Mouse (Mus musculus): ENCODE data around the gene Dcaf7. TPM values are rescaled to one million over a fixed set of nuclear protein-coding genes. Genes with fewer than 3 reads are reported as not detected.
"Not testable (repeated sequence)": the region's sequence is repeated elsewhere in the genome, so short reads cannot be mapped to it uniquely, and the experiment has no call there.

The Dcaf7 gene
- total RNA-seq, 2 experiments from 2014 or later: 25.9 to 26.1 TPM

DNA sequence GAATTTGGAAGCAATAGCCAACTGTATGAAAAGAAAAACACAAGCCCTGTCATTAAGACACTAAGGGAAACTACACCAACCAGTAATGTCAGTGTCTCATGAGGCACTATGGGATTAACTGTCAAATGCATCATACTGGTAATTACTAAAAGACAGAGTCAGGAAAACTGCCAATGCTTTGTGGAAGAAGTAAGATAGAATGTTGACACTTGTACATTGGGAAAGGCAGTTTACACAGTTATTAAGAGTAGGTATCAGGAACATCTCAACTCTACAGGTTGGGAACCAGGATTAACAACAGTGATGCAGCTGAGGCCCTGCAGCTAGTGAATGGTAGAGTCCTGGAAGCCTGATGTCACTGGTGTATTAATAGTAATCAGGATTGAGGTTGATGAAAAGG, 7.7 kb downstream of the Dcaf7 start:
- DNase-seq: no peak

DNA sequence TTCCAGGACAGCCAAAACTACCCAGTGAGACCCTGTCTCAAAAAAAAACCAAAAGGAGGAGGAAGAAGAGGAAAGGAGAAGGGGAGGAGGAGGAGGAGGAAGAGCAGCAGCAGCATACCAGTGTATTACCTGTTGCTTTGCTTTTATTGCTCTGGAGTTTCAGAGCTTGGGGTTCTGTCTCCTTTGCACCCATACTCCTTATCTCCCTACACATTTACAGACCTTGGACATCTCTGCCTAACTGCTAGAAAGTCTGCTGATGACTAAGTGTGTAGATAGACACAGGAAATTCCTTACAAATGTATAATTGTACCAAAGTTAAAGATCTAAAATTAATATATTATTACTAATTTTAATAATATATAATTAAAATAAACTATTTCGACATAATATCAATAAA, 8.6 kb downstream of the Dcaf7 start:
- no peak for DNase-seq

DNA sequence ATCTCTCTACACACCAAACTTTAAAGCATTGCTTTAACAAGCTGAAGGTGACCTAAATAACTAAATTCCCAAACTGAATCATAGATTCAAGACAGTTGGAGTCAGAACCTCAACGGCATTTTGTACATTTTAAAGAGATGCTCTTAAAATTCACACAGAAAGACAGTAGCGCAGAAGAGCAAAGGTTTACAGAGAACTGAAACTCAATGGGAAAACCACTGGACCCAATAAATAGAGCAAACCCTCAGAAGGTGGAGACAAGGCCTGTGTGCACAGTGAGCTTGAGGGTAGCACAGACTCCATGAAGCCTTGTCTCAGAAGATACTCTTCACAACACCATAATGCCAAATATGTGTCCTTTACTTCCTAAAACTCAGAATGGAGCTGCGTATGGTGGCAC, 9.1 kb downstream of the Dcaf7 start:
- no peak for DNase-seq

DNA sequence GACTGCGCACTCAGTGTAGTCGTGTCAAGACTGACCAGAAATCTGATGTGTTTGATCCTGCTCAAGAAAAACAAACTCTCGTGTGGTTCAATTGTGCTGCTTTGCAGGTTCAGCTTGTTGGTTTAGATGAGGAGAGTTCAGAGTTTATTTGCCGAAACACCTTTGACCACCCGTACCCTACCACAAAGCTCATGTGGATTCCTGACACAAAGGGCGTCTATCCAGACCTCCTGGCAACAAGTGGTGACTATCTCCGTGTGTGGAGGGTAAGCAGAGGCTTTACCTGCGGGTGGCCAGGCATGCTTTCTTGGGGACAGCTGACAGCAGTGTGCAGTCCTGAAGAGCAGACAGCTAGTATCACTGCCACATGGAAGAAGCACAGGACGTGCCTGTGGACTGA, 9.9 kb downstream of the Dcaf7 start:
- no peak for DNase-seq

DNA sequence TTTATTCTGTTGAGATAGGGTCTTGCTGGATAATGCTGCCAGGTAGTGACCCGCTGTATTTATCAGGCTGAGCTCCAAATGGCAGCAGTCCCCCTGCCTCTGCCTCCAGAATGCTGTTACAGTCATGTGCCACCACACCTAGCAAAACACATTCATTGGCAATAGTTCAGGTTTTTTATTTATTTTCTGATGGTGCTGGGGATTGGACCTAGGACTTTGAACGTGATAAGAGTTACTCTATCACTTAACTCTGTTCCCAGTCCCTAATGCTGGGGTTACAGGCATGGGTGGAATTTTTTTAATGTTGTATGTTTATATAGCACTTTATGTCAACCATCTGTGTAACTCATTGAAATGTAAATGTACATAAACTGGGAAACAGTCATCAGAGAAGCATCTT, 17.2 kb downstream of the Dcaf7 start:
- no peak for DNase-seq

DNA sequence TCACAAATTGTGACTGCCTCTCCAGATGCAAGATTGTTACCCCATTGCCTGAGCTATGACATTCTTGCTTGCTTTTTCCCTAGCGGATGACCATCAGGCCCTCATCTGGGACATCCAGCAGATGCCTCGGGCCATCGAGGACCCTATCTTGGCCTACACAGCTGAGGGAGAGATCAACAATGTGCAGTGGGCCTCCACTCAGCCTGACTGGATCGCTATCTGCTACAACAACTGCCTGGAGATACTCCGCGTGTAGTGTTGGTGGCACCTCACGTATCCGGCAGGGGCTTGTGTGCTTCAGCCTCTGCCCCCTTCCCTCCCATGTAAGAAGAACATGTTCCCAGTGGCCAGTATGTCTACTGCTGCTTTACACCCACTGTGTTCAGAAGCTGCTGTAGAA, 17.9 kb downstream of the Dcaf7 start:
- no peak for DNase-seq

DNA sequence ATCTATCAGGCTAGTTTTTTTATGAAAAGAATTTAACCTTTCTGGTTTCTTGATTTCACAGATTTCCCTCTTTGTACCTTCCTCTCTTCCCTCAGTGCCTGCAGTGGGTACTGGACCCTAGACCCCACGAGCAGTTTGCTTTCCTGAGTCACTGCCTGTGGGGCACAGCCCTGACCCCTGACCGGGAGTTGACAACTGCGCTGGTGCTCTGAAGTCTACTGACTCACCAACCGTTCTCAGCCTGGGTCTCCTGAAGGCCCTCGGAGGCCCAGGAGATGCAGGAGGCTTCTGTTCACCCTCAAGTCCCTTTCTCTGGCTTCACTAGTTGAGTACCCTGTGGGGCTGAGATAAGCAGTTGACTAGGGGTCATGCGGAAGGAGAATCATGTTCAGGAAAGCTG, 18.7 kb downstream of the Dcaf7 start:
- no peak for DNase-seq

DNA sequence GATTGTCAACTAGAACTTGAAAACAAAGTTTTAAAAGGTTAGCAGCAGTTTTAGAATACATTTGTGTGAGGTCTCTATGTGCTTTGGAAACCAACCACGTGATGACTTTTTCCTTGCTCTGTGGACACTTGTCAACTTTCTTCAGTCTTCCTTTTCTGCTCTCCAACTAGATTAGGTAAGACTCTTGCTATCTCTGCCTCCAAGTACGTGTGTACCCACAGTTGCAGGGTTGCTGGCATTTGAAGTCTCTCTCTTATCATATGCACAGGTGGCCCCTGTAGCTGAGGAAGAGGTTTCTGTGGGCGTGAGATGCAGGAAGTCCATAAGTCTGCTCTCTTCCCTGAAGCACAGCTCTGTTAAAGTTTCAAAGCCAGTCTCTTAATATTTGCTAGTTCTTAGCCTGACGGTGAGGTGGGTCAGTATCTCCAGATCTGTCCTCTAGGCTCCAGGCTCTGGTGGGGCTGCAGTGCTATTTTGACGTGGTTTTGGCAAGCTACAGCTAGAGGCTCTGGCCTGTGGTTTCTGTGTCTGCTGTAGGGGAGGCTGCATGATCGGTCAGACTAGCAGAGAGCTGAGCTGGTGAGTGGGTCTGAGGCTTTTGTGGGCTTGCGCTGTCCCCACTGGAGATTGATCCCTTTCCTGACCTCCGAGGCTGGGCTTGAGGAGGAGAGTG, 20.3 kb downstream of the Dcaf7 start:
- DNase-seq: no peak

DNA sequence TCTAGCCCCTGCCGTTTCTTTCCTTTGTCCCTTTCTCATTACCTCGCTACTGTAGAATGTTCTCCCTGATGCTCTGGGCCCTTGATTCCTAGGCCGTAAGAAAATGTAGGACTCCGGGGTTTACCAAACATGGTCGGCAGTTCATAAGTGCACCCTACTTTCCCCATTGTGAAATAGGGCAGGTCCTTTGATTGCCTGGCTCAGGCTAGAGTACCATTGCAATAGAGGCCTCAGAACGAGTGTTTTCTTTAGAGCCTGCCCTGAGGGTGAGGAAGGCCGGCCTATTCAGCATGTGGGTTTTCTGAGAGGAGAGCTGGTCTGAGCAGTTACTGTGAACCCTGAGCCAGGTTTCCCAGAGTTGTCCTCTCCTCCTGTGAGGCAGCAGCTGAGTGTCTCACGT, 21.3 kb downstream of the Dcaf7 start:
- DNase-seq: no peak

DNA sequence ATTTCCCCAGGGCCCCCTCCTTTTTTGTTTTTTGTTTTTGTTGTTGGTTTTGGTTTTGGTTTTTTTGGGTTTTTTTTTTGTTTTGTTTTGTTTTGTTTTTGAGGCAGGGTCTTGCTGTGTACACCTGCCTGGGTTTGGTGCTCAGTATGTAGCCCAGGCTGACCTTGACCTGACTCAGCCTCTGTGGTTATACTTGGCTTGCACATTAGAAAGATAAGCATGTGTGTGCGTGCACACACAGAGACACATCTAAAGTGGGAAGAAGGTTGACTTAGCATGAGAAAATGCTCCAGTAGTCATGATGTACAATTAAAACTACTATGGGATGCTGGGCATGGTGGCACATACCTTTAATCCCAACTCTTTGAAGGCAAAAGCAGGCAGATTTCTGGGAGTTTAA, 23.9 kb downstream of the Dcaf7 start:
- DNase-seq: no peak

DNA sequence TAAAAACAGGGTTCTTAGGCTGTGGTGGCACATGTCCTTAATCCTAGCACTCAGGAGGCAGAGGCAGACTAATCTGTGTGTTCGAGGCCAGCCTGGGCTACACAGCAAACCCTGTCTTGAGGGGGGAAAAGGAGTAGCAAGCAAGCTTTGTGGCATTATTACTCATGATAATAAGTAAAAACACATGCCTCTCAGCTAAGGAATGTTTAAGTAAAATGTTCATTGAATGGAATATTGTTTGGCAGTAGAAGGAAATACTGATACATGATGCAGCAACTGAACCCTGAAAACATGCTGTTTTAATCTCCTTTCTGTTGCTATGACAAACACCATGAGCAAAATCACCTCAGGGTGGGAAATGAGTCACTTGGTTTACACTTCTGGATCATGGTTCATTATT, 24.6 kb downstream of the Dcaf7 start:
- DNase-seq: no peak

DNA sequence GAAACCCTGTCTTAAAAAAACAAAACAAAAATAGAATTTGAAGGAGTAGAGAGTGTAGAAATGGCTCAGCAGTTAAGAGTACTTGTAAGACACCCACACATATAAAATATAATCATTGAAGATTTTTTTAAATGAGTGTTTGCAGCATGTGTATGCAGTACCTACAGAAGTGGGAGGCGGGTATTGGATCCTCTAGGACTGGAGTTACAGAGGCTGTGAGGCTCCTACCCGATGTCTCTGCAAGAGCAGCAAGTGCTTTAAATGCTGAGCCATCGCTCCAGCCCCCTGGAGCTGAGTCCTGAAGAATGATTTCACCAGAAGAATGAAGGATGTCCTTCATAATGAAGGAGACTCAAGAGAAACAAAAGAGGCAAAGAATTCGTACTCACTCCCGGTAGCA, 27.1 kb downstream of the Dcaf7 start:
- no peak for DNase-seq

DNA sequence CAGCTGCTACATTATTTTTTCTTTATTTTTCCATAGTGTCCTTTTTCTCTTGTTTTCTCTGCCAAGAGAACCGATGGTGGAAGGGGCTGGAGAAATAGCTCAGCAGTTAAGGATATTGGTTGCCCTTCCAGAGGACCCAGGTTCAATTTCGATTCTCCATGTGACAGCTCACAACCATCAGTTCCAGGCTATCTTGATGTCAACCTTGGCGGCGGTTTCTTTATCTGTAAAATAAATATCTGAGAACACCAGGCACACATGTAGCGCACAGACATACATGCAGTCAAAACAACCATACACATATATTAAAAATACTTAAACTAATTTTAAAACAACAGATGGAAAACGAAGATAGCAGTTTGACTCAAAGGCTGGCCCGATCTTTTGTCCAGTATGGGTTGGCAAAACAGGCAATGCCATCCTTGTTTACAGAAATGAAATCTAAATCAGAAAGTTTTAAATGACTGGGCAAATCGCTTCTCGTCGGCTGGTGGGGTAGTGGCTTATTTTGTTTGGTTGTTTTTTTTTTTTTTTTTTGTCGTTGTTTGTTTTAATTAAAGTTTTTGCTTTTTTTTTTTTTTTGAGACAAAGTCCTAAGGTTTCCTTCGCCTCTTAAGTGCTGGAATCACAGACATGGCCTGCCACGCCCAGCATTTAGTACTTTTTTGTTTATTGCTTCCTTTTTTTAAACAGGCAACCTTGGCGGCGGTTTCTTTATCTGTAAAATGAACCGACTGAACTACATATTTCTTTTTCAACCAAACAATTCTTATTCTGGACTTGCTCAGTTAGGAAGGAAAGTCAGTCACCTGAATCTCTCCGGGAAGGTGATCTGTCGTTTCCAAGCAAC, 28.6 kb downstream of the Dcaf7 start:
- DNase-seq: no peak

DNA sequence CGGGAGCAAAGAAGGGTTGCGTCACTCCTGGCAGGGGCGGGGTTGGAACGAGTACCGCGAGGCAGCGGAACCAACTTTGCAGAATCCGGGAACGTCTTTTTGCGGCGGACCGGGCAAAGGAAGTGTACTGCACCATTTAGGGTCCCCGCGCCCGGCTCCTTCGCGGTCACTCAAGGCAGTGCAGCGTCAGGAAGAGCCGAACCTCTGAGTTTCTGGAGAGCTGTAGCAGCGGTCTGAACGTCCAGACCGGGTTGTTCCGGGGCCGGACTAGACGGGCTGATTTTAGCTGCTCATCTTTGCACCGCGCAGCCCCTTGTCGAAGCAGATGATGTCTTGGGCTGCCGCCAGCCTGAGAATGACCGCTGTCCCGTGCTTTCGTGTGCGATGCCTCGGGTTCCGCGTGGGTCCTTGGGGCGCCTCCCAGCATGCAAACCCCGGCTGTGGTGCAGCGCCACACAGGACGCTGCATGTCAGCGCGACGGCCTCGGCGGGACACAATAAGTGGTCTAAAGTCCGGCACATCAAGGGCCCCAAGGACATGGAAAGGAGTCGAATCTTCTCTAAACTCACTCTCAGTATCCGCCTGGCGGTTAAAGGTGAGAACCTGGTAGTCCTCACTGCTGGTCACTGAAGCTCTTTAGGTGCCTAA, 29.4 kb downstream of the Dcaf7 start, which contains the start of gene Taco1:
Taco1 (plus strand) TSS at position 139 of the 649 bp plus-strand sequence.
- peak; percentile 90 for DNase-seq

DNA sequence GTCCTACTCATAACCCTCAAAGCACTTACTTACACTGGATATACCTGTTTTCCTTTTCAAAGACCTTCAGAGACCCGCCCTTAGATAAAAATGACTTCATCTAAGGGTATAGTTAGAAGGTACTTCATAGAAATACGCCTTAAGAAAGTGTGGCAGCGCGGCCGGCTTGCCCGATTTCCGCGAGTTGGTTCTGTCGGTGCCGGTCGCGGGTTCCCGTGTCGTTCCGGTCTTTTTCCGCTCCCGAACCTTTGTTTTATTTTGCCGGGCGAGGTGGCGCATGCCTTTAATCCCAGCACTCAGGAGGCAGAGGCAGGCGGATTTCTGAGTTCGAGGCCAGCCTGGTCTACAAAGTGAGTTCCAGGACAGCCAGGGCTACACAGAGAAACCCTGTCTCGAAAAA, 29.9 kb downstream of the Dcaf7 start:
- not testable (repeated sequence) for DNase-seq

DNA sequence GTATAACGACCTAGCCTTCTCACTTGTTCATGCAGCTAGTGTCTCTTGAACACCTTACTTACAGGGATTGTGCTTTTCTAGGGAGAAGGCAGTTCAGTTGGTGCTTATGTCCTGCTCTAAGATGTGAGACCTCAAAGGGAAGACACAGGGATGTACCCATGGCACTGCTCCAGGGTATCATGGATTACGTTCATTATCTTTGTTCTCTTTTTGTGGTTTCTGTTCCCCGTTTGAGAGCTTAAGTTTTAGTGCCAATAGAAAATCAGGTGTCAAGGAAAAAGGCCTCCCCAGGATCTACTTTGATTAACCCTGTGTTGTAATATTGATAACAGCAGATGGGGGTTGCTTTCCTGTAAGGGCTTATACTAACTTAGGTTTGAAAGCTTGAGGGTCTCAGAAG, 37.1 kb downstream of the Dcaf7 start:
- DNase-seq: no peak

DNA sequence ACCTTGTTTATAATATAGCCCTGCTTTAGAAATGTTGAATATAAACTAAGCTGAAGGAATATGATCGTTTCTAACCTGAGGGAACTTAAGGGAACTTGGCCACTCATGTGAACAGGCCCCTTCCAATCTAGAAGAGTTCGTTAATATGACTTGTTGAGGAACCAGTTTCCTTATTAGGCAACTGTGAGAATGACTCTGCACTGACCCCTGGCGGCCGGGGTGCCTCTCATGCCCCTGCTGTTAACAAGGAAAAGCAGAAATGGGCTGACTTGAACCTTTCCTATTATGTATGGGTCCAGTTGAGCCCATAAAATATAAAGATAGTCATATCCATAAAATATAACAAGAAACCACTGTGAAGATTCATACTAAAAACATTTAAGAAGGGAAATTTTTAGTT, 39.6 kb downstream of the Dcaf7 start:
- DNase-seq: peak; percentile 23

DNA sequence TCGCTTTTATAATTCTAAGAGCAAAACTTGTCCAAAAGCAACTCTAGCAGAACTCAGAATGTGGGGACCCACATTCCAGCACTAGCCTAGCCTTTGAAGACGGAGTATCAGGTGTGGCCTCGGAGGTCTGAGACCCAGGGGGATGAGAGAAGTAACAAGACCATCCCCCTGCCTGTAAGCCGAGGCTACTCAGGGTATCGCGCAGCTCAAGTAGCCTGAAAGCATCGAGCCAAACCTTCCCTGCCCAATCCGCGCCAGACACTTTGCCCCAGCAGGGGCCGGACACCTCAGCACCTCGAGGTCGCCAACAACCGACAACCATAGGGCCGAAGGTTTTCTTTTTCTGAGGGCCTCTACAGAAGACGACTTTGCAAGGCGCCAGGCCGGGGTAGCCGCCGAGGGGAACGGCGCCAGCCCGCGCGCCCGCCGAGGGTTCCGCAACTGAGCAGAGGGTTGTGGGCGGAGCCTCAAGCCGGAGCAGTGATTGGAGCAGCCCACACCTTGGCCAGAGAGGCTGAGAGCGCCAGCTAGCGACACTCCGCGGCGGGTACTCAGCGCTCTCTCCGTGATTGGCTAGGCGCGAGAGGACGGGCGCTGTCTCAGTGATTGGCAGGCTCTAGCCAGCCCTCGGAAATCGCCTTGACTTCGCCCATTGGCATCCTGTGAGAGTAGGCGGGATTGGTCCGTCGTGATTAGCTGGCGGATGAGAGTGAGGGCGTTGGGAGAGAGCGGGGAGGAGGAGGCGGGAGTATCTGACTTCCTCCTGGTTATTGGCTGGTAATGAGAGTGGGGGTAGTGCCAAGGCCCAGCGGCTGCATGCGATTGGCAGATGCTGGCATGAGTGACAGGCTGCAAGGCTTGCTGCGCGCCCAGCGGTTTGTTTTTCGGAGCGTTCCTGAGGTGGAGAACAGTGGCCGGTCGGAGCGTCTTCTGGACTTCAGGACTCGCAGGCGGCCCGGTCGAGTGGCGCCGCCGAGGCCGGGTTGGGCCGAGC, 47.3 kb downstream of the Dcaf7 start, which contains the start of gene Map3k3:
Map3k3 (plus strand) TSS at position 906 of the 994 bp plus-strand sequence.
- peak; percentile 100 for DNase-seq

DNA sequence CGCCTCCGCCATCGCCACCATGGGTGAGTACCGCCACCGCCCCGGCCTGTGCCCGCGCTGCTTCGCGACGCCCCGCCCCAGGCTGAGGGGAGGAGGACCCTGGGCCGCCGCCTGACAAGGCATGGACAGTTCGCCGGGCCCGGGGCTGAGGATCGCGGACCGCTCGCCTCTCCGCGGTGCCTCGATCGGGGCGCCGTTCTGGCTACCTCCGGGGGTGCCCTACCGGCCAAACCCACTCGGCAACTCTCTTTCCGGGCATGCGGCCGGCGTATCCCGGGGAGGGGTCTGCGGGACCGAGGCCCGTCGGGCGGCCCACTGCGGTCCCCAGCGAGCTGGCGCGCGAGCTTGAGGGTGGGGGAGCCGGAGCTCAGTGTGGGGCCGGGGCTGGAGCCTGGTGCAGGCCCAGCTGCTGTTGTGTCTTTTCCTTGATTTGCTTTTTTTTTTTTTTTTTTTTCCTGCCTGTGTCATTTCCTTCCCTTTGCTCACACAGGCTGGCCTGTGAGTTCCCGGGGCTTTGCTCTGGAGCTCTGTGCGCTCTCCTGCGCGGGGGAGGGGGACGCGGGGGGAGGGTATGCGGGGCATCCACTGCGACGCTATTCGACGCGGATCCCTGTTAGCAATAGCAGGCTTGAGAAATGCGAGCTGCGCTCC, 48.4 kb downstream of the Dcaf7 start:
- DNase-seq: peak; percentile 82

DNA sequence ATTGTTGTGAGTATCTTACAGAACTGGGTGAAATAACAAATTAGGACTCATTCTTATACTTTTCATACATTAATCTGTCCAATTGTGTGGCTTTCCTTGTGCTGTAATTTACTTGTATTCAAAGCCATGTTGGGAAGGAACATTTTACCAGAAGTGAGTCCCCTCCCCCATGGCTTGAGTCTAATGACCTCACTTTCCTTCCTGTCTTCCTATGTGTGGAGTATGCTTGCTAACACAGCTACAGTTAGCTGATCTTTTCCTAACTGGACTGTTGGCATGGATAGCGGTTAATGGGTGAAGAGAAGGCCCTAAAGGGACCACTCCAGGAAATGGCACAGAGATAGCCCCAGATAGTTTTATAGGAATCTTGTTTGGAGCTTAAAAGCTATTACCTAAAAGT, 61.6 kb downstream of the Dcaf7 start:
- DNase-seq: no peak

DNA sequence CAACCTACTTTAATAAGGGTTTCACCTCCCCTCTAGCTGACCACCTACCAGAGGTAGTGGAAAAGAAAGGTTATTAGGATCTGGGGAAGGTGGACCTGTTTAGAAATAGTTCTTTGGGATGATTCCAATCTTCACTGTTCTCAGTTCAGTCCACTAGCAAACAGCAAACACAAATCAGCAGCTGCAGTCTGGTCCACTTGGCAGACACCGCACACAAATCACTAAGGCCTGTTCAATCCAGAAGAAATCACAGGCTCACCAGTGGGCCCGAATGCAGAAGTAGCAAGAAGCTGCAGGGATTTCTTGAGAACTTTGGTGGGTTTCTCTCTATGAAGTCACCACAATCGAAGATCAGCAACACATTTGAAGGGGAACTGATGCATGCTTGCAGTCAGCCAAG, 66.2 kb downstream of the Dcaf7 start:
- DNase-seq: no peak
